Mouse (Mus musculus) heart, adult 2 months (tissue): ENCODE measurements around the gene Cep63.

Experiments used
- CTCF ChIP-seq: fragments of 200-600 bp; IDR thresholded peaks from 2 replicates; pipeline ENCODE4 v1.8.1; 2022; ENCODE audit warnings: antibody characterized with exemption, mild to moderate bottlenecking, moderate library complexity
- EP300 ChIP-seq: fragments of 200-500 bp; IDR thresholded peaks from 2 replicates; pipeline ENCODE4 v1.6.1; 2011; ENCODE audit warnings: low read depth, low read length, control low read depth; ENCODE audit not compliant: insufficient read depth
- POLR2A ChIP-seq: fragments of 200-500 bp; IDR thresholded peaks from 2 replicates; pipeline ENCODE4 v1.6.1; 2011; ENCODE audit warnings: mild to moderate bottlenecking, low read depth, low read length, control low read depth; ENCODE audit not compliant: insufficient read depth

DNA sequence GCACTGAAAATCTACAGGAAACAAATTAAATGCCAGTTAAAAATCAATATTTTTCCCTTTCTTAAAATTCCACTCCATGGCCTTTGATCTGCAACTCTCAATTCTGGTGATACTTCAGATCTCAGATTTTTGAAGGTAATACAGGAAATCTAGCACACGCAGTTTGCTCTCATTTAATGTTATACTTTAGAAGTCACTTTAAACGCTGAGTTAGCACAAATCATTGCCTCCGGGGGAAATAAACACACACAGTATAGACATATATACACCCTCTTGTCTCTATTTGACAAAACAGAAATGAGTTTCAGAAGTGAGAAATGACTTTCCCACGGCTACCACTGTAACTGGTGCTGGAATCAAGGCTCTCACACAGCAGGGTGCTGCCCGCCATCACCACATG is 39.0 kb downstream of the Cep63 start:
- no peak for TF ChIP-seq POLR2A
- TF ChIP-seq EP300: no peak
- TF ChIP-seq CTCF: no peak
